Mouse (Mus musculus) brain, embryonic 14.5 days (tissue): ENCODE measurements at regions not wholly inside any gene's neighbourhood (a gene's known extent, or its start where the extent isn't known, plus 50 kb on each side); places are given as distances from the start of the nearest gene placed in this dataset.

Experiments used
- DNase-seq: peaks from one replicate; pipeline ENCODE4 v3.0.0-alpha.2; 2011; ENCODE audit warnings: low read depth
- CTCF ChIP-seq: fragments of 200-500 bp; IDR thresholded peaks from 2 replicates; pipeline ENCODE4 v1.5.1; 2012; ENCODE audit warnings: inconsistent platforms, mild to moderate bottlenecking, moderate library complexity, borderline replicate concordance; ENCODE audit not compliant: insufficient read depth, insufficient read length; ENCODE audit errors: extremely low read depth
- POLR2A ChIP-seq: fragments of 200-500 bp; IDR thresholded peaks from 2 replicates; pipeline ENCODE4 v1.6.1; 2012; ENCODE audit warnings: mild to moderate bottlenecking, inconsistent platforms, borderline replicate concordance; ENCODE audit not compliant: poor library complexity, insufficient read depth, insufficient read length, severe bottlenecking; ENCODE audit errors: extremely low read depth

DNA sequence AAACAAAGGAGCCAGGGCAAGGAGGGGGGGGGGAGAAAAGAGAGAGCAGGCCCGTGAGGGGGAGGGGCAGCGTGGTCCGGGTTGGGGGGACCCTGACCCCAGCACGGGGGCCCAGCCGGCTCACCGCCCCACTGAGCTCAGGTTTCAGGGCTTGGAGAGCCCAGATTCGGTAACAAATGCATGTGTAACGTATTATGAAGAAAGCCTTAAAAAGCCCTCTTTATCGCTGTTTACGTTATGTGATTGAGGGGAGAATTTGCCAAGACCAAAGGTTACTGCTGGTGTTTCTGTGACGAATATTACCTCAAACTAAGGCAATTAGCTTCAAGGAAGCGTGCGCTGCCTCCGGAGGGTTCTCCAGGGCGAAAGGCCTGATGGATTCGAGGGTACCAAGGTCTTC is 54.2 kb downstream of the Barx1 start:
- TF ChIP-seq POLR2A (no peak), CTCF (no peak)
- DNase-seq: no peak

DNA sequence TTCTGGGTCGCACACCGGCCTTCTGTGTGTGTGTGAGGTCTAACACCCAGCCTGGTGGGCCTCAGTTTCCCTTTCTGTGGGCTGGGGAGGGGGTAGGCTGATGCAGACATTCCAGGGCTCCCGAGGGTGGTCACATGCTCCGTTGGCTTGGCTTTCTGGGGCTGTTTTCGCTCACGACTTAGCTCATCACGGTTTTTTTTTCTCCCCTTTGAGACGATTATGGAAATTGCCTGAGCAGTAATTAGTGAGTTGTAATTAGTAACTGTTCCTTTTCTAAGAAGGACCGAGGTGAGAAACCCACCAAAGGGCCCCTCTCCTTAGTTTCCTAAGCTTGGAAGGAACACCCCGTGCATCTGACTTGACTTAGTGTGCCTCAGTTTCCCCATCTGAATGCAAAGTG is 54.7 kb downstream of the Barx1 start:
- TF ChIP-seq CTCF (no peak), POLR2A (no peak)
- DNase-seq: peak; percentile 60

DNA sequence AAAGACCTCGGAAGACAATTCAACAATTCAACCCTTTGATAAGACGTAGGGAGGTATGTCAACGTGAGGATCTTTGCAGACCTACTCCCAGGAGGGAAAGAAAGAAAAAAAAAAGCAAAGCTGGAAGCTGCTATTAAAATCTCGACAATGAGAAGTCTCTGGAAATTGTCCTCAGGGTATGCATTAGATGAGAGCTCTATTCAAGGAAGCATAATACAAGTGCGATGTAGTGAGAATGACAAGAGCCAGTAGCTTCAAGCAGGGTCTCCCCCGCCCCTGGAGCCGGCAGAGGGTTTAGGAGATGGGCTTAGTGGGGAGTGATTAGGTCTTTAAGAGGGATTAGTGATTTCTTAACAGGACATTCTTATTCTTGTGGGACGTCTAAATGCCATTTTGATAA is 60.9 kb downstream of the Barx1 start:
- TF ChIP-seq POLR2A (no peak), CTCF (no peak)
- DNase-seq: peak; percentile 58

DNA sequence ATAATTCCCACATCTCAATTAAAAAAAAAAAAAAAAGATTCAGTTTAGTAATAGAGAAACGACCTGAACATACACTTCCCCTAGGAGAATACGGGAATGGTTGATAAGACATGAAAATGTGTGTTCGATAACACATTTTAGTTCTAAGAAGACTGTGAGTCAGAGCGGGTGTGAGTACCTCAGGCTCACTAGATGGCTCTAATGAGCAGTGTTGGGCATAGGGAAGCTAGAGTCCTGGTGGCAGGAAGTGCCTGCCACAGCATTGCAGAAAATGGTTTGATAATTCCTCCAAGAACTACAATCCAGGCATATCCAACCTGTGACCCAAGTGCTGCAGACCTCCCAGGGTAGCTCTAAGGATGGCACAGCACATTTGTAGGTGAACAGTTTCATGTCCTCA is 63.6 kb downstream of the Barx1 start:
- peak; percentile 42; the same call in 1 of the 2 replicates for TF ChIP-seq CTCF
- TF ChIP-seq POLR2A: no peak
- DNase-seq: peak; percentile 41

DNA sequence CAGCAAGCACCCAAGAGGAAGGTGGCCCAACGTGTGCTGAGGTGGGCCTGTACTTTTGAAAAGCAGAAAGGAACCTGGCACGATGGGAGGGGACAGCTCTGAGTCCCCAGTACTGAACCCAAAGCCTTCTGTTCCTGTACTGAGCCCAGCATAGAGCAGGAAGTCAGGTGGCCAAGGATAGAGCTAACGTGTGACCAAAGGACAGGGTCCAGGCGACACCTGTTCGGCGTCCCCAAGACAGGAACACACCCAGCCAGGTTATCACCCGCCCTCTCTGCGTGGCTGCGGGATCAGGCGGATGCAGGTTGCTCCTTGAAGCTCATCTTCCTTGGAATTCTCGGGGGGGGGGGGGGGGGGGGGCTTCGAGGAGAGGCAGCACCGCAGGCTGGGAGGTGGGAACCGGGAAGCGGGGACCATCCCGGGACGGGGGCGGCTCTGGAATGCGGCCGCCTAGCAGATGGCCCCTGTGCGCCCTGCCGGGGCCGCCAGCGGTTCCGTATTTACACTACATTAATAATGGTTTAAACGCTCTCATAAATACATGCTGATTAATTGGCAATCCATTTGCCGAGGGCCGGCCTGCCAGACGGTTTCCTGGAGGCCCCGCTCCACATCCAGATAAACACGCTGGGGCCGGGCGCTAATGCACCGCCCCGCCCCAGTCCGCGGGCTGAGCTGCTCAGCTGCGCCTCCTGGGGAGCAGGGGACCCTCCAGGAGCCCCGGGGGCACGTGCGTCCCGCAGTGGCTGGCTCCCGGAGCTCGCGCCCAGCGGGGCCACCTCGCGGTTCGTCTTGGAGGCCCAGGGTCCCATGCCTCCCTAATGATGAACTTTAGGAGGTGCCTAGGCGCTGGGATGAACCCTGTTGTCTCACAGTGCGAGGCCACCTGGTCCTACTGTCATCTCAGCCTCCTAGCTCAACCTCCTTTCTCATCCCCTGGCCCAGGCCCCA is 68.5 kb downstream of the Barx1 start:
- TF ChIP-seq CTCF (no peak), POLR2A (no peak)
- DNase-seq: peak; percentile 62

DNA sequence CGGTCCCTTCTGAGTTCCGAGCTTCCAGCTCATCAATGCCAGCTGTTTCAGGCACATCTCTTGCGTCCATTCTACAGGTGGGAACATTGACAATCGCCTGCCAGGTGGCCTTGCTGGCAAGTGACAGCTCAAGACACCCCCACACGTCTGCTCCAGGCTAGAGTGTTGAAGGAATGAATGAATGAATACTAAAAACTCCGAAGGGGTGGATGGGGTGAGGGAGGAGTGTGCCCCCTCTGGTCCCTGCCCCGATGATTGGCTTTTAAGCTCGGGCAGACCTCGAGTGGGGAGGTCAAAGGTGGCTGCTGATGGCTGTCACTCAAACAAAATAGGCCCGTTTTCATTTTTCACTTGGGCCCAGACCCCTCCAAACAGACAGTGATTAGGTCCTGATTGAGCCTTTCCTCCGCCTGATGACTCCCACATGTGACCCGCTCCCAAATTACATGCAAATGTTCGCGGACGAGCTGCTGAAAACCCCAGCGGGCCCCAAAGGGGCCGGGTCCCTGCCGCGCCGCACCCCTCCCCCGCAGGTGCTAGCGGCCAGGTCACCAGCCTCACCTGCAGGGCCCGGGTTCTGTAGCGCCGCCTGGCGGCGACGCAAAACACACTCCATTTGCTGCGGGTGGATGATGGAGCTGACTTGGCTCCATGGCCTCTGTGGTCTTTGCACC is 69.5 kb downstream of the Barx1 start:
- DNase-seq: peak; percentile 25
- TF ChIP-seq CTCF (peak; percentile 68), POLR2A (no peak)

DNA sequence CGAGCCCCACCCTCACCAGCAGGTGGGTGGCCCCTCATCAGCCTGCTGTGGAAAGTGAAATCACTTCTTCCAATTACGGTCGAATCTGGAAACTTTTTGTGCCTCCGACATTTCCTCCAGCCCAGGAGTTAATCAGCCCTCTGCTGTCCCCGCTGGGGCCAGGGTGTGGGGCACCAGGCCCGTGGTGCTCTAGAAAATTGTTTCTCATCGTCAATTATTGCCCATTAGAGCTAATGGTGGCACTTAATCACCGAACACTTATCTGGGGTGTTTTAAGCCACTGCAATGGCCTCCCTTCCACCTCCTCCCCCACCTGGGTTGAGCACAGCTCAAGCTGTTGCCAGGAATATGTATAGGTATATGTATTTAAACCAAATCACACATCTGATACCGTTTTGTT is 72.2 kb downstream of the Barx1 start:
- DNase-seq: no peak
- TF ChIP-seq POLR2A (no peak), CTCF (no peak)

DNA sequence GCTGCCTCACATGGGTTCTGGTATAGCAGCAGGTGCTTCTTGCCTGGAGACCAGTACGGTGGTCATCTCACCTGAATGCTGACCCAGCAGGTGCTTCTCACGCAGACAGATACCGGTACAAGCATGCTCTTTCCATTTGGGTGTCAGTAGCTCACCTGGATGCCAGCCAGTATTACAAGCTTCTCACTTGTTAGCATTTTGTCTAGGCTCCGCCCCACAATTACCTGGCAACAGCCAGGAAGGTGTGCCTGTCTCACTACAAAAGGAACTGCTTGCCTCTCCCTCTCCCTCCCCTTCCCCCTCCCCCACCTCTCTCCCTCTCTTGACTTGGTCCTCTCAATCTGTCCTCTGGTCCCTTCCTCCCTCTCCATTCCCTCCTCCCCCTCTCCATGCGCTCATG is 82.8 kb downstream of the Barx1 start:
- TF ChIP-seq POLR2A: no peak
- TF ChIP-seq CTCF: no peak
- no peak for DNase-seq

DNA sequence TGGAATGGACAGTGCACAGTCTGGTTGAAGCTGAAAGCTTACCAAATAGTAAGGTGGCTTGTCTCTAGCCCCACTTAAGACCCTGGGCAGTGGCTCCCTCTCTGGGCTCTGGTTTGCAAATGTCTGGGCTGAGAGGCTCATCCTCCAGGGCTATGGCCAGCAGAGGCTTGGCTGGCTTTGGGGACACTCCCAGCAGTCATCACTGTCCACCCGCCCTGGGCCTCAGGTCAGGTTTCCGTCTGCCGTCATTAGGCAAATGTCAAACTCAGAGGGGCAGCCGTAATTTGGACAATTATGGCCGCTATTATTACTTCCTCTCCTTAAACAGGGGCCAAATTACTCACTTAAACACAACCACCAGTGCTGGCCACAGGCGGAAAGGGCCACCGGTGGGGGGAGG is 83.5 kb downstream of the Barx1 start:
- no peak for DNase-seq
- TF ChIP-seq CTCF: no peak
- no peak for TF ChIP-seq POLR2A
